Mouse (Mus musculus): ENCODE data around the gene Epsti1. TPM values are rescaled to one million over a fixed set of nuclear protein-coding genes. Genes with fewer than 3 reads are reported as not detected.

Gene Epsti1
- total and polyA plus RNA-seq, 3 experiments, result not detected

- Histone ChIP-seq H3K36me3 (ENCODE audit: control insufficient read depth in 1 of 2, insufficient read depth in 2 of 2, low read length in 2 of 2) (no peaks in the 10 kb centered on the region), H3K4me1 (ENCODE audit: control insufficient read depth in 1 of 2, insufficient read depth in 2 of 2, low read length in 2 of 2) (no peaks in the 10 kb centered on the region), H3K4me3 (ENCODE audit: control insufficient read depth in 1 of 2, insufficient read depth in 1 of 2, low read depth in 2 of 2, low read length in 2 of 2) (no peak overlapping the region), H3K27me3 (ENCODE audit: control insufficient read depth in 1 of 2, insufficient read depth in 2 of 2, low read length in 2 of 2) (no peaks in the 10 kb centered on the region), H3K9ac (ENCODE audit: control insufficient read depth, low read depth, low read length, poor library complexity, severe bottlenecking) (no peak overlapping the region), H3K79me2 (ENCODE audit: control insufficient read depth, insufficient read depth, low read length, poor library complexity) (no peaks in the 10 kb centered on the region), H3K9me3 (replicated peaks; ENCODE audit: insufficient read depth, low read length) (no peaks in the 10 kb centered on the region), H3K27ac (ENCODE audit: control insufficient read depth, low read depth, low read length) (no peak overlapping the region)
- TF ChIP-seq MXI1 (IDR thresholded peaks at IDR 0.05; ENCODE audit: low read depth, low read length) (no peak), TCF12 (IDR thresholded peaks at IDR 0.05; ENCODE audit: low read depth, low read length) (no peak), USF1 (IDR thresholded peaks at IDR 0.05; ENCODE audit: low read depth, low read length) (no peak), RCOR1 (IDR thresholded peaks at IDR 0.05; ENCODE audit: low read depth, low read length) (no peak), E2F4 (IDR thresholded peaks at IDR 0.05; ENCODE audit: borderline replicate concordance, low read depth, low read length) (no peak), POLR2AphosphoS2 (IDR thresholded peaks at IDR 0.05; ENCODE audit: low read length) (no peak), CTCF (IDR thresholded peaks at IDR 0.05 in 2 of 3, conservative IDR thresholded peaks at IDR 0.05 in 1 of 3; ENCODE audit: control insufficient read depth in 1 of 3, insufficient read depth in 1 of 3, low read depth in 2 of 3, low read length in 3 of 3, poor library complexity in 1 of 3, severe bottlenecking in 1 of 3) (no peak), GATA1 (IDR thresholded peaks at IDR 0.05; ENCODE audit: low read depth, low read length) (no peak), UBTF (IDR thresholded peaks at IDR 0.05; ENCODE audit: borderline replicate concordance, insufficient read depth, low read depth, low read length) (no peak), SIN3A (IDR thresholded peaks at IDR 0.05; ENCODE audit: low read length) (no peak), MYC (IDR thresholded peaks at IDR 0.05; ENCODE audit: low read depth, low read length) (no peak), MEF2A (IDR thresholded peaks at IDR 0.05; ENCODE audit: extremely low read depth, insufficient replicate concordance, low read depth, low read length, poor library complexity, severe bottlenecking) (no peak), TBP (IDR thresholded peaks at IDR 0.05; ENCODE audit: low read depth, low read length) (no peak), BHLHE40 (IDR thresholded peaks at IDR 0.05; ENCODE audit: borderline replicate concordance, low read depth, low read length) (no peak)
- no peak for DNase-seq (ENCODE audit: low read depth, low spot score)
Observed at GRCm38 (mm10) chr14:77925414-77925813, 21.4 kb downstream of the Epsti1 start.

- Histone ChIP-seq H3K9me3 (replicated peaks; ENCODE audit: insufficient read depth, low read length) (no peaks in the 10 kb centered on the region), H3K4me3 (ENCODE audit: control insufficient read depth in 1 of 2, insufficient read depth in 1 of 2, low read depth in 2 of 2, low read length in 2 of 2) (no peak overlapping the region), H3K79me2 (ENCODE audit: control insufficient read depth, insufficient read depth, low read length, poor library complexity) (no peaks in the 10 kb centered on the region), H3K36me3 (ENCODE audit: control insufficient read depth in 1 of 2, insufficient read depth in 2 of 2, low read length in 2 of 2) (no peaks in the 10 kb centered on the region), H3K27me3 (ENCODE audit: control insufficient read depth in 1 of 2, insufficient read depth in 2 of 2, low read length in 2 of 2) (no peaks in the 10 kb centered on the region), H3K27ac (ENCODE audit: control insufficient read depth, low read depth, low read length) (no peak overlapping the region), H3K4me1 (ENCODE audit: control insufficient read depth in 1 of 2, insufficient read depth in 2 of 2, low read length in 2 of 2) (no peaks in the 10 kb centered on the region), H3K9ac (ENCODE audit: control insufficient read depth, low read depth, low read length, poor library complexity, severe bottlenecking) (no peak overlapping the region)
- no peak for TF ChIP-seq EP300 (IDR thresholded peaks at IDR 0.05; ENCODE audit: low read depth in 1 of 2, low read length in 2 of 2)
- TF ChIP-seq USF2 (IDR thresholded peaks at IDR 0.05; ENCODE audit: borderline replicate concordance in 1 of 2, insufficient read depth in 1 of 2, low read depth in 1 of 2, low read length in 2 of 2), result no peak
- no peak for TF ChIP-seq TBP (IDR thresholded peaks at IDR 0.05; ENCODE audit: low read depth, low read length)
- TF ChIP-seq GABPA (IDR thresholded peaks at IDR 0.05; ENCODE audit: low read depth, low read length), result no peak
- no peak for TF ChIP-seq ETS1 (IDR thresholded peaks at IDR 0.05; ENCODE audit: low read depth, low read length)
- no peak for TF ChIP-seq NELFE (IDR thresholded peaks at IDR 0.05; ENCODE audit: low read depth, low read length)
- no peak for TF ChIP-seq SMC3 (IDR thresholded peaks at IDR 0.05; ENCODE audit: low read depth, low read length)
- no peak for TF ChIP-seq TAL1 (IDR thresholded peaks at IDR 0.05; ENCODE audit: low read length)
- DNase-seq (ENCODE audit: low read depth, low spot score), result no peak
Observed at GRCm38 (mm10) chr14:77926718-77927117, 22.7 kb downstream of the Epsti1 start.
